In the genomic region with DNA sequence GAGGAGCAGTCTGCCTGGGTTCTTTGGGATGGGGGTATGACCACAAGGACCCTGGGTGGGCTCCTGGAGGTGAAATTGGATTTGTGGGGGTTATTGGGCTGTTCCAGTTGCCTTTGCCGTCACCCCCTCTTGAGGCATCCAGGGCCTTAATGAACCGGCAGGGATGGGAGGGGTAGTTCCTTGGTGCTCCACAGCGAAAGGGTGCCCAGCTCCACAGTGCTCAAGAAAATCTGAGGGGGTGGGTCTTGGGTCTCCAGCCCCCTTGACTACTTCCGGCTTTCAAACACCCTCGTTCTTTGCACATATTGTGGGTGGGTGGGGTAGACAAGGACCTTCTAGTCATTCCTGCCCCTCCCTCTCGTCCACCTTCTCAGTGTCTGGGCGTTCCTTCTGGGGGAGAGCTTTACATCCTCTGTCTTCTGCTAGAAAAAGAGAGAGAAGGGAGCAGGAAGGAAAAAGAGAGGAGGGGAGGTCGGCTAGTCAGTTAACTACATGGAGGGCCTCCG, we compare ENCODE assay signal across 14 mouse cellular contexts. TPM values are rescaled to one million over a fixed set of nuclear protein-coding genes. Genes with fewer than 3 reads are reported as not detected.
A peak's percentile ranks its signal among the peaks of the same experiment; 100 is the strongest.
DNase-seq lines count a peak whose midpoint lies in the region; ATAC-seq lines count a peak whose summit lies in the region.
"Had no signal": no experiment of that assay in that cellular context is flagged by ENCODE, and none has a peak within 500 bp of the region (broad histone marks: within the 10 kb centered on the region; RNA-seq: fewer than 3 reads in every experiment).

No protein-coding gene starts in this region.

- H3K4me1 ChIP-seq in forebrain, embryonic 10.5 days: peaks cover 69% of the 10 kb centered on the region
- H3K4me1 ChIP-seq in hindbrain, embryonic 13.5 days (replicated peaks): peaks cover 90% of the 10 kb centered on the region
- peaks cover 73% of the 10 kb centered on the region for H3K4me1 ChIP-seq in midbrain, embryonic 16.5 days (ENCODE audit: control insufficient read depth, insufficient read depth, low read length)

- no peak overlapping the region for H3K27ac ChIP-seq in forebrain, embryonic 10.5 days
- H3K27ac ChIP-seq in hindbrain, embryonic 13.5 days: peak overlapping the region; percentile 97
- peak overlapping the region; percentile 96 for H3K27ac ChIP-seq in midbrain, embryonic 16.5 days (ENCODE audit: low read length)
- H3K27ac ChIP-seq: heart, embryonic 15.5 days had no signal

- no peak for ATAC-seq in hindbrain, embryonic 13.5 days (ENCODE audit: low FRiP score)
- no peak for ATAC-seq in midbrain, embryonic 16.5 days
- ATAC-seq in frontal cortex, adult (ENCODE audit: low TSS enrichment): no peak

- H3K4me3 ChIP-seq in forebrain, embryonic 10.5 days: peak overlapping the region; percentile 68
- H3K4me3 ChIP-seq in hindbrain, embryonic 13.5 days: peak overlapping the region; percentile 61
- H3K4me3 ChIP-seq in midbrain, embryonic 16.5 days (ENCODE audit: low read depth, low read length): peak overlapping the region; percentile 73
- H3K4me3 ChIP-seq: erythroblast, embryonic 14.5 days; heart, embryonic 15.5 days had no signal

- peaks cover 80% of the 10 kb centered on the region for H3K27me3 ChIP-seq in forebrain, embryonic 10.5 days (ENCODE audit: poor library complexity, severe bottlenecking)
- H3K27me3 ChIP-seq in hindbrain, embryonic 13.5 days: peaks cover 17% of the 10 kb centered on the region; the same call in 1 of the 2 replicates
- H3K27me3 ChIP-seq in midbrain, embryonic 16.5 days (ENCODE audit: control insufficient read depth, insufficient read depth, low read depth, low read length): no peaks in the 10 kb centered on the region

- no peaks in the 10 kb centered on the region for H3K36me3 ChIP-seq in forebrain, embryonic 10.5 days (replicated peaks)
- no peaks in the 10 kb centered on the region for H3K36me3 ChIP-seq in hindbrain, embryonic 13.5 days
- no peaks in the 10 kb centered on the region for H3K36me3 ChIP-seq in midbrain, embryonic 16.5 days (ENCODE audit: control insufficient read depth, insufficient read depth, low read length)
- H3K36me3 ChIP-seq: heart, embryonic 15.5 days had no signal

- no peaks in the 10 kb centered on the region for H3K9me3 ChIP-seq in forebrain, embryonic 10.5 days
- no peaks in the 10 kb centered on the region for H3K9me3 ChIP-seq in hindbrain, embryonic 13.5 days
- H3K9me3 ChIP-seq in midbrain, embryonic 16.5 days (replicated peaks; ENCODE audit: control insufficient read depth, low read length, poor library complexity, severe bottlenecking): no peaks in the 10 kb centered on the region
- H3K9me3 ChIP-seq: heart, embryonic 15.5 days had no signal

- whole genome bisulfite sequencing in forebrain, embryonic 10.5 days: 58% methylated on average over 9 of the region's 9 CpGs
- WGBS in hindbrain, embryonic 13.5 days: 47% methylated on average over 9 of the region's 9 CpGs
- 37% methylated on average over 9 of the region's 9 CpGs for WGBS in midbrain, embryonic 16.5 days

- H3K4me2 ChIP-seq in hindbrain, embryonic 13.5 days: peak overlapping the region; percentile 83
- peak overlapping the region; percentile 72 for H3K4me2 ChIP-seq in midbrain, embryonic 16.5 days (ENCODE audit: low read length)
- H3K4me2 ChIP-seq: heart, embryonic 15.5 days had no signal

- DNase-seq in cerebellum, adult 11-12 months: peak; percentile 61
- DNase-seq in cerebellum, postnatal 36 days: no peak
- DNase-seq in forebrain, embryonic 10.5 days (ENCODE audit: extremely low spot score, low spot score): no peak
- DNase-seq in spleen, postnatal 10 days (ENCODE audit: low spot score in 2 of 2): no peak
- no peak for DNase-seq in ovary, postnatal 14 days (ENCODE audit: low spot score)
- DNase-seq: adrenal gland, adult 2 months; gastrocnemius, postnatal 25 days; kidney, postnatal 14 days; thymus, adult 18-20 months had no signal

- peak overlapping the region; percentile 90 for H3K9ac ChIP-seq in hindbrain, embryonic 13.5 days
- H3K9ac ChIP-seq in midbrain, embryonic 16.5 days (ENCODE audit: low read depth, low read length): peak overlapping the region; percentile 86
- H3K9ac ChIP-seq: heart, embryonic 15.5 days had no signal

RNA-seq across cellular contexts. Expression of a gene that starts 1.3 kb away (rescaled TPM):
- 2.8 and 3.1 TPM in 2 replicates for polyA plus RNA-seq in forebrain, embryonic 10.5 days (2016; fragmentation: Nextera tagmentation; extraction: Ambion mirVana)
- 23.5 and 27.7 TPM in 2 replicates for polyA plus RNA-seq in hindbrain, embryonic 13.5 days (2015; fragmentation: Nextera tagmentation; extraction: Ambion mirVana)
- 30.4 and 37.5 TPM in 2 replicates for polyA plus RNA-seq in midbrain, embryonic 16.5 days (2015; fragmentation: Nextera tagmentation; extraction: Ambion mirVana)

RNA-seq across cellular contexts. Expression of a gene that starts 20.7 kb away (rescaled TPM):
- 15.6 and 17.0 TPM in 2 replicates for polyA plus RNA-seq in forebrain, embryonic 10.5 days (2016; fragmentation: Nextera tagmentation; extraction: Ambion mirVana)
- polyA plus RNA-seq in hindbrain, embryonic 13.5 days (2015; fragmentation: Nextera tagmentation; extraction: Ambion mirVana): 42.0 and 43.2 TPM in 2 replicates
- polyA plus RNA-seq in midbrain, embryonic 16.5 days (2015; fragmentation: Nextera tagmentation; extraction: Ambion mirVana): 91.4 and 139 TPM in 2 replicates

RNA-seq across cellular contexts. Expression of a gene that starts 35.7 kb away (rescaled TPM):
- 0.83 and 2.0 TPM in 2 replicates for polyA plus RNA-seq in forebrain, embryonic 10.5 days (2016; fragmentation: Nextera tagmentation; extraction: Ambion mirVana)
- 4.9 and 5.7 TPM in 2 replicates for polyA plus RNA-seq in hindbrain, embryonic 13.5 days (2015; fragmentation: Nextera tagmentation; extraction: Ambion mirVana)
- 7.3 and 7.5 TPM in 2 replicates for polyA plus RNA-seq in midbrain, embryonic 16.5 days (2015; fragmentation: Nextera tagmentation; extraction: Ambion mirVana)

RNA-seq across cellular contexts. Expression of a gene that starts 56.4 kb away (rescaled TPM):
- 201 TPM in 2 replicates for polyA plus RNA-seq in forebrain, embryonic 10.5 days (2016; fragmentation: Nextera tagmentation; extraction: Ambion mirVana)
- polyA plus RNA-seq in hindbrain, embryonic 13.5 days (2015; fragmentation: Nextera tagmentation; extraction: Ambion mirVana): 103 and 107 TPM in 2 replicates
- polyA plus RNA-seq in midbrain, embryonic 16.5 days (2015; fragmentation: Nextera tagmentation; extraction: Ambion mirVana): 95.9 and 99.5 TPM in 2 replicates
